Mouse (Mus musculus) activated CD4-positive, CD25-positive, alpha-beta regulatory T cell, adult 4 months (primary cell): ENCODE measurements around the gene Usp36. TPM values are rescaled to one million over a fixed set of nuclear protein-coding genes. Genes with fewer than 3 reads are reported as not detected.

ENCODE experiments used
- ATAC-seq: one replicate; pipeline ENCODE4 v1.8.0; 2017
- polyA plus RNA-seq, 2 experiments: library from polyadenylated mRNA; unstranded; fragments of 100-300 nt; shearing (Covaris generic); gene quantifications; one replicate each; pipeline ENCODE4 v1.2.1; 2017

Usp36 gene
- polyA plus RNA-seq, 2 experiments from 2014 or later, result 15.6 to 15.8 TPM

DNA sequence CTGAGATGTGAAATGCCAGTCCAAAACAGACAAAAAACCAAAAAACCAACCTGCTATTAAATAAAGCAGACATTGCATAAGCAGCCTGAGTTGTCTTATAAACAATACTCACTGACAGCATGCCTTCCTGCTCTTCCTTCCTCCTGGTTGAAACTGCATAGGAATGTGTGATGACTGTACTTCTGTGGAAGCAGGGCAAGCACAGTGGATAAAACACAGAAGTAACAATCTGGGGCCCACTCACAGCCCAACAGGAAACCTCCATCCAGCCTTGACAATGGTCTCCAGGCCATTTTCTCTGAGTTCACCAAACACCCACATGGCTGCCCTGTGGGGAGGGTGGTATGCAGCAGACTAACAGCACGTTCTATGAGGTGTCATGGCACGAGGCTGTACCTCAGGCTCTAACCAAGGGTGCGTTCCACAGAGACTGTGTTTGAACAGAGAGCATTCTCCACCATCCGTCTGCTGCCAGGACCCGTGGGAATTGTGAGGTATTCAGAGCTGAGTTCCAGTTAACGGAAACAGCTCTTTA is 67.6 kb downstream of the Usp36 start:
- peak; percentile 4 for ATAC-seq

DNA sequence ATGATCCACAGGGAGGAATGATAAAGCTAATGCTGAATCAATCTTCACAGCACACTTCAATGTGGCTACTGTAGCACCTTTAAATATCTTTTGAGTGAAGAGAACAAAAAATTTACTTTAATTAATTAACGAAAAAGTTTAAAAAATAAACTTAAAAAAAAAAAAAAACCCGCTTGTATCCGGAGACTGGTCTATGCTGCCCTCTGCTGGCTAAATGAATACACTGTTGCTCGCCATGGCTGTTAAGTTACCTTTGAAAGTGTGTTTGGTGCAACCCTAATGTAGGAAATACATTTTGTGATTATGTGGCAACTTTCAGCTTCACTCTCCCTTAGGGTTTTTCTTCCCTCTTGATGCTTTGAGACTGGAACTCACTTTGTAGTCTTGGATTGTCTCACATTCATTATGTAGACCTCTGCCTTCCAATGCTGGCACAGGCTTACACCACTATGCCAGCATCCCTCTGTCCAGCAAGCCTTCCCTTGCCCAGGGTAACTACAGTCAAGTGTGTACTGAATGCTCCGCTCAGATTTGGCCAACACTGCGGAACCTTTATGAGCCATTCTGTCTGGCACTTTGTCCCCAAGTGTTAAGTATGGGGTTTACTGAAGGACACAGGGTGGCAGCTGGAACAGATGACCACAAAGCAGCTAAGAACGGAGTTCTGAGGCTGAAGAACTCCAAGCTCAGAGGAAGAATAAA is 69.3 kb downstream of the Usp36 start:
- peak; percentile 24 for ATAC-seq

DNA sequence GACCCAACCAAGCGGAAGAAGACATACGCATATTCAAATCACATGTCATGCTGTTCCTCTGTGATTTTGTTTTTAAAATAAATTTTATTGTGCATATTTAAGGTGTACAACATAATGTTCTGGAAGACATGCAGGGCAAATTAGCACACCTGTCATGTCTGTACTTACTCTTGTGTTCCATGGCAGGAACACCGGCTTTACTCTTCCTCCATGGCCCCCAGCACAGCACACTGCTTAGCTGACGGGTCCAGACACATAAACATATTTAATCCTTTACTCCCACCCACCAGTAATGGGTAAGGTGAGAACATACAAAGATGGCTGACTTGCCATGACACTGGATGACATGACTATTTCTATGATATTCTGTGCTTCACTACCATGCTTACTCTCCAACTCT is 71.0 kb downstream of the Usp36 start:
- ATAC-seq, result no peak

DNA sequence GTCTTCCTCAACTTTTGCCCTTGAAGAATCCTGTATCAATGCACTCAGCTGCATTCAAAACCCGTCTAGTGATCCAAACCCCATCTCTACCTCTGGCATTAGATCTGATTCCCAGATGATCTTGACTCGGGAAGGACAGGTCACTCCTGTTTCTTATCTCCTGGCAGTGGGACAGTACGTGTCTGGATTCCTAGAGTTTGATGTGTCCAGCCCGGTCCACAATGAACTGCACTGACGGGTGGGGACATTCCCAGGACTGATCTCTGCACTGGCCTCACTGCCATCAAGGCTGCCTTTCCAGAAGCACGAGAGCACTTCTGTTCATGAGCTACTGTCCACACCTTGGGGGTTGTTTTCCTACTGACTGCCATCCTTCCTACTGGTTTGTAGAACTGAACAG is 73.6 kb downstream of the Usp36 start:
- ATAC-seq, result no peak

DNA sequence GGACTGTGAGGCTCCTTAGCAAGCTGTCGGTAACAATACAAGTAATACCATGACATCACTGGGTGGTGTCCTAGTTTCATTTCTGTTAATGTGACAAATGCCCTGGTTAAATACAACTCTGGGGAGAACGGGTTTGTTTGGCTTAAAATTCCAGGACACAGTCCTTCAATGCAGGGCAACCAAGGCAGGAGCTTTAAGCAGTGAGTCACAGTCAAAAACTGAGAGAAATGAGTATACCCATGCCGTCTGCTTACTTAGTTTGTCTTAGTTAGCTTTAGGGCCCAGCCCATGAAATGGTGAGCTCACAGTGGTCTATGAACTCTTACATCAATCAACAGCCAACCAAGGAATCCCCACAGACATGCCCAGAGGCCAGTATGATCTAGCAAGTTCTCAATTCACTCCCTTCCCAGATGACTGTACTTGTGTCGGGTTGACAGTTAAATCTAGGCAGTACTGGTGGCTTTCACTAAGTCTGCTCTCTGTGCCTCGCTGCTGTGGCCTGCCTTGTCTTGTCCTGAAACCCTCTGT is 74.1 kb downstream of the Usp36 start:
- ATAC-seq, result no peak

DNA sequence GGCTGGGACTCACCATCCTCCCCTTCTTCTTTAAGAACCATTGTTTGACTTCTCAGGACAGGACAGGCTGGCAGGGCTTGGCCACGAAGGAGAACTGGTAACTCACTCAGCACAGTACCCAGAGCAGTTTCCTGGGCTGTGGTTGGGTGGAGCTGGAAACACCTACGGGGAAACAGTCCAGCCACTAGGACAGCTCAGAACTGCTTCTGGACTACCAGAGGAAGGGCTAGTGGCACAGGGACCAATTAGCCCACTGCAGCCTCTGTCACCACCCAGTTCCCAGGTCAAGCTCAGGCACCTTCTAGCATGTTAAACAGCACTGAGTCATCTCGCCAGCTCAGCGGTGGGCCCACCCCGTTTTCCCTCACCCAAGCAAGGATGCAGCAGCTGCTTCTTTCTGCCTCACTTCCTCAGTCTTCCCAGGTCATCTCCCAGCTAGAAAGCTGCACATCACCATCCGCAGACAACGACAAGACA is 77.4 kb downstream of the Usp36 start:
- ATAC-seq, result no peak

DNA sequence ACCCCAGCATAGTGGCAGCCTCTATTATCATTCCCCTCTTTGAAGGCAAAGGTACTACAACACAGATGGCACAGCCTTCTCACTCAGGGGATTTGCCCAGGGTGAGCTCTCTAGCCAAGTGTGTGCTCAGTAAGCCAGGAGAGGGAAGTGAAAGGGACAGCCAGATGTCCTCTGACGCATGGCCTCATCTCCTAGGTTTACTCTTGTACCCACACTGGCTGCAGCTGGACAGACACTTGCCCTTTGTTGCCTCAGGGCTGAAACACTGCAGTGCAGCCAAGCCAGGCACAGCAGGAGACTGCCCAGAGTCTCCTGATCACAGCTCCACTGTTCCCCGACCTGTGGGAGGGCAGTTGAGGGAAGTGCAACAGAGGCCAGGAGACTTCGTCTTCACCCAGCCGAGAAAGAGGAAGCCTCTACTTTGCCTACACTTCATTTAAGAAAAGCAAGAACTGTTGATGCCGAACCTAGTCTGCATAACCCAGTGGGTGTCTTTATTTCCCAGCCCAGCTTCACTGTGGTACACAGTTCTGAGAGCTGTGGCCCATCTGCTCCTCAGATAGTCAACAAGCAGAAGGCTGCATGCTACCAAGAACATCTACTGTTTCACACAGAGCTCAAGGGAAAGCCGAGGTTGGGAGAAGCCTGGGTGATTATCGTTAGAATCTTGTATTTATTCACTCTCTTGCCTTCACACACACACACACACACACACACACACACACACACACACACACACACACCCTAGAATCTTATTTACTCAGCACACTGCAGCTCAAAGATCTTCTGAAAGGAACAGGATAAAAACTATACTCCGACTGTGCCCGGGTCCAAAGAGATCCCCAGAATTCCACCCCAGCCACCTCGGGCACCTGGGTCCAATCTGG is 78.1 kb downstream of the Usp36 start:
- no peak for ATAC-seq

DNA sequence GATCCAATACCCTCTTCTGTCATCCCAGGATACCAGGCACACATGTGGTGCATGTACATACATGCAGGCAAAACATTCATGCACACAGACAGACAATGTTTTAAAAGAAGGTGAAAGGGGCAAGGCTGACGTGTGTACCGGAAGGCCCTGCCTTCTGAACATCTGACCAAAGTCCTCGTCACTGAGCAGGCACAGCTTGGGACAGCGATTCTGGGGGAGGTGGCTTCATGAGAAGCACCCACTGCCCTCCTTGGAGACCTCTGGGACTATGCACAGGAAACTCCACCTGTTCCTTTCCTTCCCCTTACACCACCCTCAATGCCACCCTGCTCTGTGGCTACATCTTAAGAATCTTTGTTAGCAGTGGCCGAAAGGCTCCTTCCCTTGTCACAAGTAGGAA is 79.1 kb downstream of the Usp36 start:
- ATAC-seq, result no peak

DNA sequence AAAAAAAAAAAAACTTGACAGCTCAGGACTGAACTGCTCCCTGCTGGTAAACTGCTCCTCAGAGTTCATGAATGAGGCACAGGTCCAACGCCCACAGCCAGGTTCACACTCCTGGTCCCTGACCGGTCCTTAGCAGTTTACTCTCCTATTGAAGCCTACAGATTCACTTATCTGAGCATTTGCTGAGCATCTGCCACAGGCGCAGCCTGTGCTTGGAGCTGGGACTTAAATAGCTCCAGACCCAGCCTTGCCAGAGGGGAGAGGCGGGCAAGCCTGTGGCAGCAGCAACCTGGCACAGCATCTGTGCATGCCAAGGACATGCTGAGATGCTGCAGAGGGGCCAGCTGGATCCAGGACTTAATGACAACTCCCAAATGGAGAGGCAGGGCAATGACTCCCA is 79.9 kb downstream of the Usp36 start:
- no peak for ATAC-seq

Other genes with a start within 250 kb of the Usp36 start
- gene Dnah17, start 159.6 kb downstream of the Usp36 start, polyA plus RNA-seq, result under 1 TPM; 0.28 to 0.46 TPM
- 10 to 100 TPM; 50.1 to 73.2 TPM for gene Cyth1, start 41.7 kb downstream of the Usp36 start, polyA plus RNA-seq
- under 1 TPM; 0.24 to 0.45 TPM for gene Cep295nl, start 52.3 kb upstream of the Usp36 start, polyA plus RNA-seq
- 10 to 100 TPM; 10.2 to 11.2 TPM for gene Timp2, start 65.5 kb upstream of the Usp36 start, polyA plus RNA-seq
- gene Lgals3bp, start 111.8 kb upstream of the Usp36 start, polyA plus RNA-seq, result 100 to 1,000 TPM in 1 of 2 experiments, 10 to 100 TPM in 1; 98.4 to 147 TPM
- 10 to 100 TPM; 21.3 to 23.3 TPM for gene Cant1, start 128.8 kb upstream of the Usp36 start, polyA plus RNA-seq
- gene C1qtnf1, start 138.0 kb upstream of the Usp36 start, polyA plus RNA-seq, result not detected
- gene Engase, start 186.6 kb upstream of the Usp36 start, polyA plus RNA-seq, result 1 to 10 TPM in 1 of 2 experiments, under 1 TPM in 1; 0.90 to 2.5 TPM